Mouse (Mus musculus) c-Kit-positive CD71-negative TER-119-negative erythroid progenitor cells, embryonic 14.5 days (primary cell): ENCODE data around the gene Dus3l.

ENCODE experiments used
- DNase-seq: peaks from one replicate; pipeline ENCODE4 v3.0.0-alpha.2; 2013; ENCODE audit warnings: low read depth

The Dus3l gene

DNA sequence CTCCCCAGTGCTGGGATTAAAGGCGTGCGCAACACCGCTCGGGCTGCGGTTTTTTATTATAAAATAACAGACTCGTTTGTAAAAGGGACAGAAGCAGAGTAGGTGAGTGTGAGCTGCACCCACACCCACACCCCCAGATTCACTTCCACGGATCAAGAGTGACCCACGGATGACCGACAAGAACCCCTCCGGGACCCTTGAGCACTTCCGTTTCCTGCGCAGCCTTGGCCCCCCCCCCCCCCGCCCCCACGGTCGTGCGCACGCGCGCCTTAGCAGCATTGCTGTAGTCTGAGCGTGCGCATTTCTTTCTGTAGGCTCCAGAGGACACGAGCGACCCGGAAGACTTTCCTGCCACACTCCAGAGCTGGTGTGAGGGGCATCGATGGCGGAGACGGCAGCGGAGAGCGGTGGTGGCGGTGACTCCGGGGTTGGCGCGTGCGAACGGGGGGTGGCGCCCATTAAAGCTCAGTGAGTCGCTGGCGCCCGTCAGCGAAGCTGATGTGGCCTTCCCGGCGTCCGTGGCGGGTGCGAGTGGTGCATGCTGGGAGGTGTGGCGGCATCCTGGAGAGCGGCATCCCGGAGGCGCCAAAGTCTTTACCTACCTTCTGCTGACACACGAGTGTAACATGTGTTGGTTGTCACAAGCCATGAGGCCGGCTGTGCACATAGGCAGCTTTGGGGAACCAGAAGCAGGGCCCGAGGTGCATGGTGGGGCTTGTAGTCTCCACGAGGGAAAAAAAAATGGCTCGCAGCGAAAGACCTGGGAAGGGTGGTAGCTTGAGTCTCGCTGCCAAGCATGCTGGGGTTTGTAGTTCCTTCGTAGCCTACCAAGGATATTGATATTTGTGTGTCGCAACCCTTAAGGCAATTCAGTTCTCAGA, at the start of gene Dus3l:
TSS of gene Dus3l (plus strand) at position 284 of the 881 bp plus-strand sequence.
- DNase-seq = peak; percentile 79

DNA sequence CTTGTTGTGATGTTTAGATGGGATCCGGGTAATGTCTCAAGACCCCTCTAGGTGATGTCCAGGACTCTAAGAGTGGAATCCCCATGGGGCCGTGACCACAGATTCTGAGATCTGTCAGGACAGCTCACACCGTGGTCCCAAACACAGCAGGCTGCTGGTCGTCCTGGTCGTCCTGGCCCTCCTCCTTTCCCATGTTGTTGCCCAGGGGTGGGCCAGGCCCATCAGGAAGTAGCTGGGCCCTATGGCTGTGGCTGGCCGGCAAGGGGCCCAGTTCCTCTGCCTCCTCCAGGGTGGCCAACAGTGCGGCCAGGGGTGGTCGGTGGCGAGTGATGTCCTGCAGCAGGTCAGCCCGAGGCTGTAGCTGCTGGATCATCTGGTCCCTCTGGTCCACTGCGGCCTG, 49.2 kb upstream of the Dus3l start:
- no peak for DNase-seq

DNA sequence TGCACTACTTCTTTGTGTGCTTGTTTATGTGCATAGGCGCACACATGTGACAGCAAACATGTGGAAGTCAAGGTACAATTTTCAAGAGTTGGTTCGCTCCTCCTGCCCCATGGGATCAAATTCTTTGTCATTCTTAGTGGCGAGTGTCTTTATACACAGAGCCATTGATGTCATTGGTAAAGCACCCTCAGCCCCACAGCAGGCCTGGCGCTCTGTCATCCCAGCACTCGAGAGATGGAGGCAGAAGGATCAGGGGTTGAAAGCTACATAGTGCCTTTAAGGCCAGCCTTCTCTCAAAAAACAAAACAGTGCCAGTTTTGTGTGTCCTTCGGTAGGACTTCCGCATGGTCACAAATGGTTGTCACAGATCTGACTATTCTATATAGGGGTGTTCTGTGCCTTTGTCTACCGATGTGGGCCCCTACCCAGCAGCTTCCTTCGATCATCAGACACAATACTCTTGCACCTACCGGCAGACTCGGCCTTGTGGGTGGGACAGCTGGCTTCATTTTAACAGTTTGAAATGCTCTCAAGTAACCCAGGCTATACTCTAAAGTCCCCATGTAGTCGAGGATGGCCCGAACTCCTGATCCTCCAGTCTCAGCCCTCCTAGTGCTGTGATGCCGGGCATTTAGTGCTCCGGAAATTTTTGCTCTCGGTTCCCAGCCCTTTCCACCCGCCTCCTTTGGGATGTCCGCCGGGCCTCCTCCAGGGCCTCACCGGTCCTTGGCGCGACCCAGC, 48.5 kb upstream of the Dus3l start:
- DNase-seq = no peak

DNA sequence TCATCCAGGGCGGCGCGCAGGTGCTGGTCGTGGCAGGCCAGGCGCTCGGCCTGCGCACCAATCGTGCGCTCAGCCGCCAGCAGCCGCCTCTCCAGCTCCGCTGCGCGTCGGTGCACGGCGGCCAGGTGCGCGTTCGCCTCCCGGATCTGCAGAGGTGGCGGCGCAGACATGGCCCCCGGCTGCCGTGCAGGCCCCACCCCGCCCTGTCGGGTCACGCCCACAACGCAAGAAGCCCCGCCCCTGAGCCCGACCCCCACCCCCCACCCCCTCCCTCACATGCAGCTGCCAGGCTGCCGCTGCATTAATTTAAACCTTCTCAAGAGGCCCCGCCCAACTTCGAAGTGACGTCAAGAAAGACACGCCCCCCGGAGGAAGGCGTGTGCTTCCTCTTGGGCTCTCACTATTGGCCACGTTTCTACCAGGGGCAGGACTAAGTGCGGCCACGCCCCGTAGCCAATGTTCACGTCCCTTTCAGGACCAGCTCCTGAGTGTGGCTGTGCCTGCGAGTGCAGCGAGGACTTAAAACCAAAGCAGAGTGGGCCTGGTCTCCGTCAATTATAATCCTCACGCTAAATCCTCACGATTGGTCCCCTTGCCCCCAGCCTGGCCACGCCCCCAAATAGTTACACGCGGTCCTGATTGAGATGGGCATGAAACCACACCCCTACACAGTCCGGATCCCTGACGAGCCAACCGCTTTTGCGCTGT, 47.7 kb upstream of the Dus3l start:
- DNase-seq = peak; percentile 100

DNA sequence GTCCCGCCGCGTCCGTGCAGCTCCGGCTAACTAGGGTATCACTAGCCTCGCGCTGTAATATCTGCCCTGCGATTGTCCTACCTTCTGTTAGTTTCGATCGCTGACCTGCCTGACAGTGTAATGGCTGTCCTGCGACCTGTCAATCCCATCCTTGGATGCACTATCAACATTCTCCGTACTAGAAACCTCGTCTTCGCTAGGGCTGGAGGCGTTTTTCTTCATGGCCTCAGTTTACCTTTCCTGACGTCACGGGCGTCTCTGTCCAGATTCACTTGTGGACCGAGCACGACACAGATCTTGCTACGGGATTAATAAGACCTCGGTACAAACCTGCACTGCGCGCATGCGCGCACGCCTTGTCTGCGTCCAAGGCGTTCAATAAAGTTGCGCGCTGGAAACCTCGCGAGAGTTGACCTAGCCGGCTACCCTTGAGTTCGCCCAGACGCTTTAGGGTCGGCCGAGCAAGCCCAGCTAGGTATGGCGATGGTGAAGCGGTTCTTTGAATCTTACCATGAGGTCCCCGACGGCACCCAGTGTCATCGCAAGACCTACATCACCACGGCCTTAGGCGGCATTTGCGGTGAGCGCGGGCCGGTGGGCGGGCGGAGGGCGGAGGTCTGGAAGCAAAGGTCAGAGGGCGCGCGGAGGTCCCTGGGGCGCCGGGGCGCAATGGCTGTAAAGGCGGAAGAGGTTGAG, 47.0 kb upstream of the Dus3l start, which contains the start of the genes Ndufa11 and Vmac:
TSS of gene Ndufa11 (plus strand) at position 405 of the 696 bp plus-strand sequence.
TSS of gene Vmac (minus strand) at position 660 of the 696 bp plus-strand sequence.
- DNase-seq = peak; percentile 98

DNA sequence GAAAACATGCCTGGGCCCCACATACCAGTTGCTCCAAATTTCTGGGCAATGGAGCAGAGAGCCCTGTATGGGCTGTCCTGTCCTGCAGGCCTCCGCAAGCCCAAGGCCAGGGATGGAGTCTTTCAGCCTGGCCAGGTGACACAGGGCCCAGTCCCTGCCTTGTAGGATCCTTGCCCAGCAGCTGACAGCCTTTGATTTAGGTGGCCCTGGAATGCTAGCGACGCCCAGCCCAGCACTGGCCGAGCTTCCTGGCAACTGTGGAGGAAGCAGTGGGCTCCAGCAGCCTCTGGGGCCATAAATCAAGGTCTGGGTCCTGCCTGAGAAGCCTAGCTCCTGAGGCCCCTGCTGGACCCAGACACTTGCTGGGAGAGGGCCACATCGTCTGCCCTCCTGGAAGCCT, 42.1 kb upstream of the Dus3l start:
- DNase-seq = no peak

DNA sequence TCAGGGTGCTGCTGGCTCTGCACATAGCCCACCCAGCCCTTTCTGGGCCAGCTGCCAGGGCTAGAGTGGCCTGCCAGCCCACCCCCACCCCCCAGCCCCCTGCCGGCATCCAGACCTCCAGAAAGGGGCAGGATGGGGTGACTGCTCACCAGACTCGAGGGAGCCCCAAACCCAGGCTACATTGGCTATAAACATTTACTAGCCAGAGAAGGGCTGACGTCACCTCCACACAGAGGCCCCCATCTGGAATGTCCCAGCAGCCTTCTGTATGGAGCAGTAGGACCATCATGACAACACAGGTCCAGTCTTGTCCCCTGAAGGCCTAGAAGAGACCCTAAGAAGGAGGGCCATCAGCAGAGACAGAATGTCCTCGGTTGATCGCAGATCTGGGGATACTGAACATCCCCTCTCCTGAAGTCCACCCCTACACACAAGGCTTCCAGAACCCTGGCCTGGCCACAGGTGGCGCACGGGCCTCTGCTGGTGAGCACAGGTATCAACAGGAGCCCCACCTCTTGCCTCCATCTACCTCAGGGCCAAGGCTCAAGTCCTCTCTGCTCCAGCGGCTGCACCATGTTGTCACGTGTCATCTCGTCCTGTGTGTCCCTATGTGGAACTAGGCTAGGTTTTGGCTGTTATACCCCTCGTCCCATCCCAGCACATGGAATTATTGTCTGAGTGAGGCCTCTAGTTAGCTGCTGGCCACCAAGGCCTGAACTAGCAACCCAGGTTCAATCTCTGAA, 41.0 kb upstream of the Dus3l start:
- DNase-seq = no peak

DNA sequence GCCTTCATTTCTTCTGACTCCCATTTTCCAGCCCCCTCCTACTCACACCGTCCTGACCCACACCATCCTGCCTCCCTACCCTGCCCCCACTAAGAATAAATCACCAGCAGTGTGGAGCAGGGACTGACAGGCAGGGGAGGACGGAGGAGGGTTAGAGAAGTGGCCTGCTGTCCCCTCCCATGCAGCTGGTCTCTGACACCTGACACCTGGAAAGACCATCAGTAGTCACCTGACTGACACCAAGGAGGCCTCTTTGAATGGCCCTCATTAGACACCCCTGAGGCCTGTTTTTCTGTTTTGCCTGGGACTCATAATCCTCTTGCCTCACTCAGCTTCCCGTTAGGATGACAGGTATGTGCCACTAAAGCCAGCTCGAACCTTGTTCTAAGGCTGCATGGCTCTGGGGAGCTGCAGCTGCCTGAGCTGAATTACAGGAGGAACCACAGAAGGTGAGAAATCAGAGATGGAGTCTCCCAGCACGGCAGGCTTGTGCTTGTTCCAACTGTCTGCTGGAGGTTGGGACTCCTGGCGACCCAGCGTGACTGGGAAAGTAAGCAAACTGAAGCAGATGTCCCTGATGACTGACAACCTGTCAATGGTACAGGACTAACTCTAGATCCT, 37.4 kb upstream of the Dus3l start:
- no peak for DNase-seq

DNA sequence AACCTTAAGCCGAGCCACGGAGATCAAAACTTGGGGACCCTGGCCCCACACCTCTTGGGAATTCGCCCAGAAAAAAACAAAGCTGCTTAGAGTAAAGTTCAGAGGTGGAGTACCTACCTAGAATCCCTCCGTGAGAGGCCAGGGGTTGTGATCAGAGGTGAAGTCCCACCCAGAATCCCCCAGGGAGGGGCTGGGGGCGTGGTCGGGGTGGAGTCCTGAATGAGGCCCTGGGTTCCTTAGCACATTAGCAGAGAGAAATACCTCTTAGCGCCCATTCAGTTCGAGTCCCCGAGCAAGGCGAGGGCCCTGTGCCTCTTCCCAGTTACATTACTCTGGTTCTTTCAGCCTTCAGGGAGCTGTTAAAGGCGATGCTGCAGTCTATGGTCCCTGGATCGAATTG, 36.9 kb upstream of the Dus3l start:
- no peak for DNase-seq

DNA sequence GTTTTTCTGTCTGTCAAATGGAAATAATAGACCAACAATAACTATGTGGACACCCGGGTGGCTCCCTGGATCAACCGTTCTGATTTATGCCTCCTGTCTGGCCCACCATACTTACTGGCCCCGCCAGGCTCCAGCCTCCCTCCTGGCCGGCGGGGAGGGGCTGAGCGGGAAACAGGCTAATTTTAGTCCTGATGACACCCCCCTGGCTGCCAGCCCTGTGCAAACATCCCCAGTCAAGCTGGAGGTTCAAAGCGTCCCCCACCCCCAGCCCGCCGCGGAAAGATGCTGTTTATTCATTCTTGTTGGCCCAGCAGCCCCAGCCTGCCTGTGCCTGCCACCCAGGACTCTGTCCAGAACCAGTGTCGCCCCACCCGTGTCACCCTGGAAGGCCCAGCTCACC, 36.4 kb upstream of the Dus3l start:
- DNase-seq = no peak

DNA sequence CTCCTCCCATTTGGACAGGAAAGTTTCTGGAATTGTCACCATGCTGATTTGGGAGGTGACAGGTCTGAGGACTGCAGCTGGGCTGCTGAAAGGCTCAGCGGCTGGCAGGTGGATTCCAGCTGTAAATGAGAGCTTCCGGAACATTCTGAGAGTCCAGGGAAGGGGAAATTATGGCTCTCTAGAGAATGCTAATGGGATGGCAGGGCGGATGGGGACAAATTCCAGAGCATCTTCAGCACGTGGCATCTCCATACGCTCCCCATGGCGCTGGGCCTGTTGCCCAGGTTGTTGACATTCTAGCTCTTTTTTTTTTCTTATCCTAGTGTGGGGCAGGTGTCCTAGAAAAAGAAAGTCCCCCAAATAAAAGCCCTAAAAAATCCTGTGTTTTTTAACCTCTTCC, 35.4 kb upstream of the Dus3l start:
- no peak for DNase-seq

DNA sequence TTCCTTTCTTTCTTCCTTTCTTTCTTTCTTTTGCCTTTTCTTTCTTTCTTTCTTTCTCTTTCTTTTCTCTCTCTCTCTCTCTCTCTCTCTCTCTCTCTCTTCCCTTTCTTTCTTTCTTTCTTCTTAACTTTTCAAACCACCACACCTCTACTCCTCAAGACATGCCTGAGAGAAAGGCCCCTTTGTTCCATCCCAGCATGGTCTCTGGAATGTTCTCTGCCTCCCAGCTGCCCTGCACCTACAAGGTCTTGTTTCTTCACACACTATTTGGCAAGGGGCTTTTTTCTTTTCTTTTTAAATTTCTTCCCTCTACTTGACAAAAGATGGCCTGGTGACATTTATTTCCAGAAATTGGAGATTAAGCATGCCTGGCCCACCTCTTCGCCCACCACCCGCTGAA, 34.9 kb upstream of the Dus3l start:
- no peak for DNase-seq

DNA sequence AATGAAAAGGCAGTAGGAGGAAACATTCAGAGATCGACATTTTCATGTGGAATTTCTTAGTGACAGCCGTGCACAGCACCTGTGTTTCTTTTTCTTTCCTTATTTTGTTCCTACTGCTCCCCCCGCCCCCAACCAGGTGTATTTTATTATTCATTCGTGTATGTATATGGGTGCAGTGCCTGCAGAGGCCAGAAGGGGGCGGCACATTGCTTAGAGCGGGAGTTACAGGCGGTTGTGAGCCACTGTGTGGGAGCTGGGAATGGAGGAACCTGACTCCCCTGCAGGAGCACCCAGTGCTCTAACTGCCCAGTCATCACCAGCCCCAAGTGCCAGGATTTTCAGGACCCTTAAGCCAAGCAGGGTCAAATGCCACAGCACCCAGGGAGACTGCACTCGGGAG, 28.0 kb upstream of the Dus3l start:
- DNase-seq = no peak

DNA sequence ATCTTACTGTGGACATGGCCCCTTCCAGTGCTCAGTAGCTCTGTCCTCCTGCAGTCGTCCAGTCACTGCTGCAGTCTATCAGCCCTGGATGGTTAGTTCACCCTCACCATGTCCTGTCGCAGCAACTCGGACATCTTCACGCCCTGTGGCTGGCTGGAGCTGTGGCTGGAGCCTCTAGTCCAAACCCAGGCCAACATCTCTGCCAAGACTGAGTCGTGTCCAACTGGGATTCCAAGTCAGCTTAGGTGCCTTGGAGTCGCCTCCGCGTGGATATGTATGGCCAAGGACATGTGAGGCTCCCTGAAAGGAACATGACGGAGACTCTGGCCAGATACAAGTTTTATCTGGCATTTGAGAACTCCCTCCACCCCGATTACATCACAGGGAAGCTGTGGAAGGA, 26.3 kb upstream of the Dus3l start:
- no peak for DNase-seq

DNA sequence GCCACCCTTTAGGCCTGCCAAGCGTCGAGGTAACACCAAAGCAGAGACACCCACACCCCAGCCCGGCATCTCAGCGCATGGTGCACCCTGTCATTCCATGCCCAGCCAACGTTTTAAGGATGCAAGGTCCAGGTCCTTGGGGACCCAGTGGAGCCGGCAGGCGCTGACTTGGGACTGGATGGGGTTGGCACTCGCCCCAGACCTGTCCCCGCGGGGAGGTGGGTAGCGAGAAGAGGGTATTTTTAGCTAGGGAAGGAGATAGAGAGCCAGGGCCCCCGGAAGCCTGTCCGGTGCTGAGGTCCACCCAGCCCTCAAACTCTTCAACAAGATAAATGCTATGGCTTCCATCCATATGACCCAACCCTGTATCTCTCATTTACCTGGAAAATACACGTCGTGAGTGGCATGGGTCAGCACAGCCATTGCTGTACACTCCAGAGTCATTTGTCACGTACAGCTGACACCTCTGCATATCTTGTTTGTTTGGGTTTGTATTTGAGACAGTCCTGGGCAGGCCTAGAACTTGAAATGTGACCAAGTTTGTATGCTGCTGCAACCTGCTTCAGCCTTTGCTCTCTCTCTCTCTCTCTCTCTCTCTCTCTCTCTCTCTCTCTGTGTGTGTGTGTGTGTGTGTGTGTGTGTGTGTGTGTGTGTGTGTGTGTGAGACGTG, 24.3 kb upstream of the Dus3l start:
- no peak for DNase-seq

DNA sequence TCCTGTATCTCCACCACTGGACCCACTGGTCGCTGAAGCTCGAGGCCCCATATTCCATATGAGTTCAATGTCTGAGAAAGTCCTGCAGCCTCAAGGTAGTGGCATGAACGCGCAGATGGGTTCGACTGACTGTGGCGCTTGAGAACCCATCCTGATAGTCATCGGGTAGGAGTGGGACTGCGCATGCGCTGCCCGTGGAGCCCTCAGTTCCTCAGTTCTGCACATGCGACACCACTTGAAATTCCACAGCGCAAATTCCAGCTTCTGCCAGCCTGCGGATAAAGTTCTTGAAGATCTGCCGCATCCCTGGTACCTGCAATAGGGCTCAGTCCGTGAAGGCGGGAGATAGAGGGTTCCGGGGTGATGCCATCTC, 23.8 kb upstream of the Dus3l start:
- no peak for DNase-seq

DNA sequence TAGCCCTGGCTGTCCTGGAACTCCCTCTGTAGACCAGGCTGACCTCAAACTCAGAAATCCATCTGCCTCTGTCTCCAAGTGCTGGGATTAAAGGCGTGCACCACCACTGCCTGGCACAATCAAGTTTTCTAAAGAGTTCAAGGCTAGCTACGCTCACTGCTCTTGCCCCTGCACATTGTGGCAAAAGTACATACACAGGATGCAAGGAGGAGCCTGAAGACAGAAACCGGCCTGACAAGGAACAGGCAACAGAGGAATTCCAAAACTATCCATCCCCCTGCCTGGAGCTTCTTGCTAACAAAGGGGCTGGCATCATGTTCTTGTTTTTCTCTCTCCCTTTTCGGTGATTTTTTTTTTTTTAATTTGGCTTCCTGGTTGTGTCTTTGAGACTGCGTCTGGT, 20.4 kb upstream of the Dus3l start:
- no peak for DNase-seq

DNA sequence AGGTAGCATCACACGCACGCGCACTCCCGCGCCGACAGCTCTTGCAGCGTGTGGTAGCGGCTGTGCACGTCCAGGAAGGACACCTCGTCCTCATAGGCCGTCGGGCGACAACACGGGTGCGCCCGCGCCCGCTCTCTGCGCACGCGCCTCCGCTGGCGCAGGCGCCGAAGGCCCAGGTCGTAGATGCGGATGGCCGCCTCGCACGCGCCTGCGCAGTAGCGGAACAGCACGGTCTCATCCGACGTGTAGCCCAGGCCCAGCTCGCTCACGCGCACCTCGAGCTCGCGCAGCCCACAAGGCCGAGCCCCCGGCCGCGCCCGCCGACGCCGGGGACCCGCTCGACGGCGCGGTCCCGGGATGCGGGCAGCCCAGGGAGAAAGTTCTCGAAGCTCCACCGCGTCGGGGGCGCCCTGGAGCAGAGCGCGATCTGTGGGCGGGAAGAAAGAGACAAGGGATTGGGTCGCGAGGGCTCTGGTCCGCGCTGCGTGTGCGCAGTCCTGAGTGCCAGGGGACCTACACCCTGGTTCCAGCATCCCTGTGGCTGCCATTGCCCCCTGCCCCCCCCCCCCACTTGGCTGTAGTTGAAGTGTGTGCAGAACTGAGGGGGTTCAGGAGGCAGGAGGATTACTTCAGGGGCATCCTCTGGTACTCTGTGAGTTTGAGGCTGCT, 13.0 kb upstream of the Dus3l start:
- no peak for DNase-seq

DNA sequence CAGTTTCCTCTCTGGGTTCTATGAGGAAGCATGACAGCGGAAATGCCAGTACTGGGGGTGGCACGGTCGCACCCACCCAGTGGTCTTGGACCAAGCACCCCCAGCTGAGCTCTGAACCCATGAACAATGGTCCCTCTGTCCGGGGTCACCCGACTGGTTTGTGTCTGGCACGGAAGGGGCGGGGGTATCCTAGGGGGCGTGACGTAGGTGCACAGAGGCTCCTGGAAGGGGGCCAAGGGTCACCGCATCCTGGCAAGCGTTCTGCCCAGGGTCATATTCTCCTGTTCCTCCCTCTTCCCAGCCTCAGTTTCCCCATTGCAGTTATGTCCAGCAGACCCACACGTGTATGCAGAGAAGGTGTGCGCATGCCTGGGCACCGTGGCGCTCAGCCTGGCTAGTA, 11.1 kb upstream of the Dus3l start:
- no peak for DNase-seq
